Mouse (Mus musculus): ENCODE measurements around the gene Efcab12.
"Not testable (repeated sequence)": the region's sequence is repeated elsewhere in the genome, so short reads cannot be mapped to it uniquely, and the experiment has no call there.

The Efcab12 gene

DNA sequence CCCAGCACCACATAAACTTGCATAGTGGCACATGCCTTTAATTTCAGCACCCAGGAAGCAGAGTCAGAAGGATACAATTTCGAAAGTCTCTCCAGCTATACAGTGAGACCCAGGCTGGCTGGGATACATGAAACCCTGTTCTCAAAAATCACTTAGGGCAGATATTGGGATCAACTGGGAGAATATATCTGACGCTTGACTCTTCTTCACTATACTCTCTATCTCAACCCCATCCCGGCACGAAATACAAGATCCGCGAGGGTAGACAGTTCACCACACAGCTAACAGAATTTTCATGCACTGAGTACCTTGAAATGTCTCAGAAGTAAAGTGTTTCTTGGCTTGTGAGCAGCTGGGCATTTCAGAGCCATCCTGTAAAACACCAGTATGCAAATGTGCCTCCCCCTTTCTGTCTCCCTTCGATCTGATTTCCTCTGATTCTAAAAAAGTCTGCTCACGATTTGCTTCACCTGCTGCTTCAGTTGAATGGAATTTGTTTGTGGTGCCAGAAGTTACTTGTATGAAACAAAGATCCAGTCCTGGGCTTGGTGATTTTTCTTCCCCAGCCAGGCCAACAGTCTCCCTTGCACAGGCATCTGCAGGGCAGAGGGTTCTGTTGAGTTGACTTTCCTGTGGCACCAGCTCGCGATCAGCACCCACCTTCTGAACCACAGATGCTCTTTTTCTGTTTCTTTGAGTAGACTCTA is 10.5 kb upstream of the Efcab12 start:
- in situ Hi-C loops (cut with MboI; ENCODE audit: unreplicated experiment in 2 of 2), result loop anchor here in 1 of 2 experiments (5.0 to 10.0 kb wide), 2 partner anchors 149 to 286 kb away; partner anchors contain the start of gene Plxnd1

DNA sequence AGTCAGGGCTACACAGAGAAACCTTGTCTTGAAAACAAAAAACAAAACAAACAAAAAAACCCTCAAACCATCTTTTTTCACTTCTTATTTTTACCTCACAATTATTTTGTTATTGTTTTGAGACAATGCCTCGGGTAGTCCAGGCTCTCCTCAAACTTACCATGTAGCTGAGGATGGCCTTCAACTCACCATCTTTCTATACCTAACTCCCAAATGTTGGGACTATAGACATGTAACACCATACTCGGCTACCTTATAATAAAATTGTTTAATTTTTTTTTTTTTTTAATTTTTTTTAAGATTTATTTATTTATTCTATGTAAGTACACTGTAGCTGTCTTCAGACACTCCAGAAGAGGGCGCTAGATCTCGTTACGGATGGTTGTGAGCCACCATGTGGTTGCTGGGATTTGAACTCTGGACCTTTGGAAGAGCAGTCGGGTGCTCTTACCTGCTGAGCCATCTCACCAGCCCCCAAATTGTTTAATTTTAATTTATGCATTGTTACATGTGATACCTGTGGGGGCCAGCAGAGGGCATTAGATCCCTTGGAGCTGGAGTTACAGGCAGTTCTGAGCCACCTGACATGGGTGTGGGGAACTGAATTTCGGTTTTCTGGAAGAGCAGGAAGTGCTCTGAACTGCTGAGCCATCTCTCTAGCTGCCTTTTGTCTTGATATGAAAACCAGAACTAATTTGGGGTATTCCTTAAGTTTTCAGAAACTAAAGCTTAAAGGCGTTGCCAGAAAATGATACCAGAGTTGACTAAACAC is 8.6 kb upstream of the Efcab12 start:
- in situ Hi-C loops (cut with MboI; ENCODE audit: unreplicated experiment in 2 of 2), result loop anchor here in 1 of 2 experiments (5.0 to 10.0 kb wide), 2 partner anchors 150 to 288 kb away; partner anchors contain the start of gene Plxnd1

- in situ Hi-C loops (cut with MboI; ENCODE audit: unreplicated experiment in 2 of 2), result loop anchor here in 1 of 2 experiments (5.0 to 10.0 kb wide), 2 partner anchors 152 to 290 kb away; partner anchors contain the start of gene Plxnd1
Measured at GRCm38 (mm10) chr6:115845006-115845405, 6.8 kb upstream of the Efcab12 start.

- in situ Hi-C loops (cut with MboI; ENCODE audit: unreplicated experiment in 2 of 2), result no loop called here
Measured at GRCm38 (mm10) chr6:115838745-115839144, 533 bp upstream of the Efcab12 start.

DNA sequence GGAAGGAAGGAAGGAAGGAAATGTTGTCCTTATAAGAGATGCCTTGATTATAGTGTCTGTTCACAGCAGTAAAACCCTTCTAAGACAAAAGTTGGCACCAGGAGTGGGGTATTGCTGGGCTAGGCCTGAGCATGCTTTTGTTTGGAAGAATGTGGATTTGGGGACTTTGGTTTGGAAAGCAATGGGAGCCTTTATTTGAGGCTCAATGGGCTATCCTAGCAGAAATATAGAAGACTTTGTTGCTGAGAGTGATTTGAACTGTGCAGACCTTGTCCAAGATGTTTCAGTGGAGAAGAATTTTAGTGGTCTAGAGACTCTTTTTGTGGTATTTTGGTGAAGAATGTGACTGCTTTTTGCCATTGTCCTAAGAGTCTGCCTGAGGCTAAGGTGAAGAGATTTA is 4.4 kb downstream of the Efcab12 start:
- in situ Hi-C loops (cut with MboI; ENCODE audit: unreplicated experiment in 2 of 2), result no loop called here

DNA sequence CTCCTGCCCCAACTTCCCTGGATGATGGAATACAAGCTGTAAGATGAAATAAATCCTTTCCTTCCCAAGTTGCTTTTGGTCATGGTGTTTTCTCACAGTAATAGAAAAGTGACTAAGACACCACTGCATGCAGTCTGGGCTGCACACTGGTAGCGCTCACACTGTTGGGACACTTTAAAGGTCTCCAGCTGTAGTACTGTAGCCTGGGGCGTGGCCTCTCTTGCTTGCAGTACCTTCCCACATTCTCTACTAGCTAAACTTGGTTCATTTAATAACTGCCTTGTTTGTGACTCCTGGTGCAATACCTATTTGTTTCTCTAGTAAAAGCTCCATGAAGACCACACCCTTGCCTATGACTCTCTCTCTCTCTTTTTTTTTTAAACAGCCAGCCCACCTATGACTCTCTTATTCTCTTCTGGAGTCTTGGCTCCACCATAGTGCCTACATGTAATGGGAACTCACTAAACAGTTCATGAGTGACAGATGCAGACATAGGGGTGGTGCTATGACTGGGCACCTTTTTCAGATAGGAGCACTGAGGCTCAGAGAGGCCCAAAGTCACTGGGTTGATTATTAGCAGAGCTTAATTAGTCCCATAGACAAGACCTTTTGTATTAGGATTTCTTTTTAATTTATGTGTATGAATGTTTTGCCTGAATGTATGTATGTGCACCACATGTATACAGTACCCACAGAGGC is 5.9 kb downstream of the Efcab12 start:
- in situ Hi-C loops (cut with MboI; ENCODE audit: unreplicated experiment in 2 of 2), result no loop called here

DNA sequence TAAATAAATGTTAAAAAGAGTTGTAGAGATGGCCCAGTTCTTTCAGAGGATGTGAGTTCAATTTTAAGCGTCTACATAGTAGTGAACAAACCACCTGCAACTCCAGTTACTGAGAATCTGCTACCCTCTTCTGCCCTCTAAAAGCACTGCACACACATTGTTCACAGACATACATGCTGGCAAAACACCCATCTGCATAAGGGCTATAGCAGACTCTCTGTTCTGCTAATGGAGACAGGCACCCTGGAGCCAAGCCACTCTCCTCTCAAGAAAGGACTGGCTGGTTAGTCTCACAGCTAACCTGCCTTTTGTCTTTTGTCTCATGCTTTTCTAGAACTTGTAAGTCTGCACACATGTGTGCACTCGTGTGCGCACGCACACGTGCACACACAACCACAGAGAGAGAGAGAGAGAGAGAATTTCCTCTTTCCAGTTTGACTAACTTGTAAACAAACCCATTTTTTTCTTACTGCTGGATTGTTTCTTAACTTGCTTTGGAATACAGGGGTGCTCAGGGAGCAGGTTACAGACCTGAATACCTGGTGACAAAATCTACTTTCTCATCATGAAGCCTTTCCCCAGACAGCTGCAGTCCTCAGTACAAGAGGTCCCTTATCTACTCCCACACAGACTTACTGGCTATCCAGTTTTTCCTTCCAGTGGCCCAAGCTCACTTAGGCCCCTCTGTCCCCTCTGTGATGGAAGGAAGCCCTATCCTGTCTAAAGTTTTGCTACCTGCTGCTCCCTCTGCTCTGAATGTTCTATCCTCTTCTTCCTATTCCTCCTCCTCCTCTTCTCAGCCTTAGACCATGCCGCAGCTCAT is 7.2 kb downstream of the Efcab12 start:
- in situ Hi-C loops (cut with MboI; ENCODE audit: unreplicated experiment in 2 of 2), result no loop called here

DNA sequence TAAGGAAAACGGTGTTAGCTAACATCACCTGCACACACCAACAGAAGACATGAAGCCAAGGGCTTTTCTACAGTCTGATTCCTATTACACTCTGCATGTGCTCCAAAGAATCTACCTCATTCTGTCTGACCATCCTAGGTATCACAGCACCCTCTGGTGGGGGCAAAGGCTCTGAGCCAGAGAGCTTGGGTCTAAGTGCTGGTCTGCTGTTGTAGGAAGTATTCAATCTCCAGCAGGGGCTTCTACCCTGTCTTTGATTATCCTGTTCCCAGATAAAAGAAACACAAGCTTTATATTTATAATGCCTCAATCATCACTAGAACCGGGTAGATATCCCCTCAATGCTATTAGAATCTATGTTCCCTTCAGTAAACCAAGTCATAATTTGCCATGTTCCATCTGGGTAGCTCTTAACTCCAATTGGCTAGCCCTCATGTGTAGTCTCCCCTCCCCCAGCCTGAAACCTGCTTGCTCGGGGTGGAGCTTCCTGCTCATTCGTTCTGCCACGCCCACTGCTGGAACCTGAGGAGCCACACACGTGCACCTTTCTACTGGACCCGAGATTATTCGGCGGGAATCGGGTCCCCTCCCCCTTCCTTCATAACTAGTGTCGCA is 14.3 kb downstream of the Efcab12 start:
- in situ Hi-C loops (cut with MboI; ENCODE audit: unreplicated experiment in 2 of 2), result not testable (repeated sequence)

DNA sequence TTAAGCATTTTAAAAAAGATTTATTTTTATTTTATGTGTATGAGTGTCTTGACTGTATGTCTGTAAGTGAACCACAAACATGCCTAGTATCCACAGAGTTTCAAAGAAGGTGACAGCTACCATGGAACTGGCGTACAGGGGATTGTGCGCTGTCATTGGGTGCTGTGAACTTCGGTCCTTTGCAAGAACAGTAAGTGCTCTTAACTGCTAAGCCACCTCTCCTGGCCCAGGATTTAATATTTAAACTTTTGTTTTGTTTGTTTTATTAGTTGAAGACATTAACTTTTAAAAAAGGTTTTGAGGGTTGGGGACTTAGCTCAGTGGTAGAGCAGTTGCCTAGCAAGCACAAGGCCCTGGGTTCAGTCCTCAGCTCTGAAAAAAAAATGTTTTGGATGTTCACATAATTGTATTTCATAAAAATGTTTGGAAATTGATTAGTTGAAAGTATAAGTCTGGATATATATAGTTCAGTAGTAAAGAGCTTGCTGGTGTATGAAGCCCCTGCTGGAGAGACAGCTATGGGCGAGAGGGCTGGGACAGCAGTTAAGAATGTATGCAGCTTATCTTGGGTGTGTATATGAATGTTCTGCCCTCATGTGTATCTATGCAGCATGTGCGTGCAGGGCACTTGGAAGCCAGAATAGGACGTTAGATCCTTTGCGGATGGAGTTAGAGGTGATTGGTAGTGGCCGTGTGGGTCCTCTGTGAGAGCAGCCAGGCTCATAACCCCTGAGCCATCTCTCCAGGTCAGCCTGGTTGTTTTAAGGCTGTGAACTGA is 16.8 kb downstream of the Efcab12 start:
- in situ Hi-C loops (cut with MboI; ENCODE audit: unreplicated experiment in 2 of 2), result no loop called here

DNA sequence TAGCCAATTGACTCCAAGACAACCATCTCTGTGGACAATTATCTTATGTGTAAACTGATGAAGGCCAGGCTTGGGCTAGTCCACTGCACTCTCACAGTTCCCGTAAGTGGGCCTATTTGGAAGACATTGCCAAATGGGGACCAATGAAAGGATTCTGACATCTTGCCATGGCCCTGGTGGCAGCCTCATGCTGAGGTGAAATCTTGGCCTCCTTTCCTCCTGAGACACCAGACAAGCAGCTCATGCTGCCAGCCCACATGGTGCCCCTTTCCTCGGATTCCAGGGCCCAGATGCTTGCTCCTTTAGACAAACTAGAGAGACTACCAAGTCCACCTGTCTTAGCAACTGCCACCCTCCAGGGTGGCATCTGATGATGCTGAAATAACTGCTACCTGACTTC is 20.1 kb downstream of the Efcab12 start:
- in situ Hi-C loops (cut with MboI; ENCODE audit: unreplicated experiment in 2 of 2), result loop anchor here in 1 of 2 experiments (5.0 kb wide), 1 partner anchor 34 kb away; the partner anchor contains the start of genes Ift122 and Mbd4

GRCm38 (mm10) chr6:115815041-115815440 is 23.2 kb downstream of the Efcab12 start:
- in situ Hi-C loops (cut with MboI; ENCODE audit: unreplicated experiment in 2 of 2), result loop anchor here in 1 of 2 experiments (5.0 kb wide), 1 partner anchor 37 kb away; the partner anchor contains the start of genes Ift122 and Mbd4

DNA sequence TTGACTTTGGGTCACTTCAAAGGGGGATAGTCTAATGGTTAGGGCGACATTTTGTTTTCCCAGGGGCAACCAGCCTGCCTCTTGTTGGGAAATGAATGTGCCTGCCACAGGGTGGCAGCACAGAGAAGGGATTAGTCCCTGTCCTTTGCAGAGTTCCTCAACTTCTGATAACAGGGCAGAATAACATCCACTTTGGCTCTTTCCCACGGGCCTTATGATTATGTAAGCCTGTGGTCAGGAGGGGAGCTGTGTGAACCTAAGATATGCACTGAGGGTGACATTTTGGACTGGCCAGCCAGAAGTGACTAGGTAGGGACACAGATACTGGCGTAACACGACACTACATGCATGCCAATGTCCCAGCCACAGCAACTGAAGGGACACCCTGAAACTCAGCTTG is 24.1 kb downstream of the Efcab12 start:
- in situ Hi-C loops (cut with MboI; ENCODE audit: unreplicated experiment in 2 of 2), result no loop called here

GRCm38 (mm10) chr6:115811606-115812005 is 26.6 kb downstream of the Efcab12 start:
- in situ Hi-C loops (cut with MboI; ENCODE audit: unreplicated experiment in 2 of 2), result no loop called here

DNA sequence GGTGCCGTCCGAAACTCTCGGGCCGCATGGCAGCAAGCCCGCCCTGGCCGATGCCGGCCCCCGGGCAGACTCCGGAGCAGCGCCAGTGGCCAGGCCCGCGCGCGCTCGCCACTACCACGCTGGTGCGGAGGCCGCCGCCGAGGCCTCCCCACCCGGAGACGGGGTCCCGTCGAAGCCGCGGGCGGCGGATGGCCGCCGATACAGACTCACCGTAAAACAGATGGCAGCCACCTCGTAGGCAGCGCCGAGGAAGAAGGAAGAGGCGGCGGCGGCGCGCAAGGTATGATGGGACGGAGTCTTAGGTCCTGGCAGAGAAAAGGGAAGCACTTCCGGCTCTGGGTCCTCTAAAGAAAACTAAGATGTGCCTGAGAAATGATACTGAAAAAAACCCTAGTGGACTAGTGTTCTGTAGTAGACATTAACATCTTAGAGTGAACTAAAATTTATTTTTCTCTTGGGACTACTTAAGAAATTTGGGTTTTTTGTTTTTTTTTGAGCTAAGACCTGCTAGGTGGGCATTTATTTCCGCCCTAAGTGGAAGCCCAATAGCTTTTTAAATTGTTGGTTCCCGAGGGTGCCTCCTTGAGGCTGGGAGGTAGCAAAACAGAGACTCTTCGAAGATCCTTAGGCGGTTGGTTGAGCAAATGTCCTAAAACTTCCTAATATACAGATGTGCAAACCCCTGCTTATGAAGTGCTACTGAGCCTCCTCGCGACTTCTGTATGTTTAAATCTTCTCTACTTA is 29.6 kb downstream of the Efcab12 start, which contains the start of gene Rpl32:
Gene Rpl32 (minus strand): TSS at position 260 of the 744 bp plus-strand sequence.
- in situ Hi-C loops (cut with MboI; ENCODE audit: unreplicated experiment in 2 of 2), result loop anchor here in 1 of 2 experiments (10.0 kb wide), 1 partner anchor 264 kb away; the partner anchor contains the start of gene Tsen2

DNA sequence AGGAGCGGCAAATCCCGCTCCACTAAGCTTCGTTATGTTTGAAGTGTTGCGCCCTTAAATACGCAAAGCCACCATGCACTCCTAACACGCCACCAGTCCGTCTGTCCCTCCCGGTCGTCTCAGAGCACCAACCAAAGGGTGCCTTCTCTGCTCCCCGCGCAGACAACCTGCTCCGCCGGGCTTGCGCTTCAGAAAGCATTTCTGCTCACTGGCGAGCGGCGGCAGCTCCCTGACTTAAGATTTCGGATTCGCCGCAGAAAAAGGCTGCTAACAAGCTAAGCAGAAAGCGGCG is 30.1 kb downstream of the Efcab12 start:
- in situ Hi-C loops (cut with MboI; ENCODE audit: unreplicated experiment in 2 of 2), result loop anchor here in 1 of 2 experiments (10.0 kb wide), 1 partner anchor 263 kb away; the partner anchor contains the start of gene Tsen2

DNA sequence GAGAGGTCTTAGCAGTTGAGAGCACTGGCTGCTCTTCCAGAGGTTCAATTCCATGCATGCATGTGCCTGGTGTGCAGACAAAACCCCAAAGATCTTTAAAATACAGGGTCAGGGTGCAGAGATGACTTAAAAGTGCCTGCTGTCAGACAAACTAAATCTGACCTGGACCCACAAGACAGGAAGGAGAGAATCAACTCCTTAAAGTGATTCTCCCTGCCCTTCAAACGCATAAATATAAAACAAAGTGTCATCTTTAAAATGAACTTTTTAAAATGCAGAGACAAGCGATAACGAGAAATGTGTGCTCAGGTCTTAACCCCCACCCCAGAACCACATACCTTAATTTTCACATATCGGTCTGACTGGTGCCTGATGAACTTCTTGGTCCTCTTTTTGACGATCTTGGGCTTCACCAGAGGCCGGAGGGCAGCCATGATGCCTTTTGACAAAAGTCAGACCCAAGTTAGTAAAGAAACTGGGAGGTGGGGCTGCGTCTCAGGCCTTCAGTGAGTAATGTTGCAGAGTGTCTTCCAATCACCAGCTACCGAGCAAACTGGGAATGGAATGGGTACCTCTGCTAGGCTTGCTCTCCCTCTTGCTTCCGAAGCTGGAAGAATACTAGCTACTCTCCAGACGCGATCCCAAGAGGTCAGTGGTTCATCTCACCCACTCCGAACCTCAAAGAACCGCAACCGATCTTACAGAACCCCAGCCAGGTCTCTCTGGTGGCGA is 30.6 kb downstream of the Efcab12 start:
- in situ Hi-C loops (cut with MboI; ENCODE audit: unreplicated experiment in 2 of 2), result loop anchor here in 1 of 2 experiments (10.0 kb wide), 1 partner anchor 263 kb away; the partner anchor contains the start of gene Tsen2

Measured in v-Abl transformed pro-B cells (cell line).